Mouse (Mus musculus): ENCODE results near the gene Espn.
A peak's percentile ranks its signal among the peaks of the same experiment; 100 is the strongest.

Gene Espn

GRCm38 (mm10) chr4:152151966-152152544 lies at the start of gene Espn:
Gene Espn, minus strand, starts transcription at chr4:152152371.
- no peak for DNase-seq (ENCODE audit: extremely low read depth, insufficient read length, low spot score)

GRCm38 (mm10) chr4:152201492-152201891 lies 49.3 kb upstream of the Espn start:
- no peak for DNase-seq (ENCODE audit: extremely low read depth, insufficient read length, low spot score)

DNA sequence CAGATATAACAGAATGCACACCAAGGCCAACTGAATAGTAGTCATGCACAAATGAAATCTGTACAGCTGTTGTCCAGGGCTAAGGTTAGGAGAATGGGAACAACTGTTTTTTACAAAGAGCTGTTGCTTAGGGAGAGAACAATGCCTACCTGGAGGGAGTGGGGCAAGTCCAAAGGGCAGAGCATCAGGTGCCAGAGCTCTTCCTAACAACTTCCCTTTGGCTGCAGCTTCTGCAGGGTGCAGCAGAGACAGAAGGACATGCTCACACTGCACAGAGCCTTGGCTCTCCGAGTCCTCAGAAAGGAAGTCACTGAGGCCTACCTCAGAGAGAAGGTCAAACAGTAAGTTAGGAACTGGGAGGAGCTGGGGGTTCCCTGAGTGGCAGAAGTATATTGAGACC lies 47.4 kb upstream of the Espn start:
- no peak for DNase-seq (ENCODE audit: extremely low read depth, insufficient read length, low spot score)

DNA sequence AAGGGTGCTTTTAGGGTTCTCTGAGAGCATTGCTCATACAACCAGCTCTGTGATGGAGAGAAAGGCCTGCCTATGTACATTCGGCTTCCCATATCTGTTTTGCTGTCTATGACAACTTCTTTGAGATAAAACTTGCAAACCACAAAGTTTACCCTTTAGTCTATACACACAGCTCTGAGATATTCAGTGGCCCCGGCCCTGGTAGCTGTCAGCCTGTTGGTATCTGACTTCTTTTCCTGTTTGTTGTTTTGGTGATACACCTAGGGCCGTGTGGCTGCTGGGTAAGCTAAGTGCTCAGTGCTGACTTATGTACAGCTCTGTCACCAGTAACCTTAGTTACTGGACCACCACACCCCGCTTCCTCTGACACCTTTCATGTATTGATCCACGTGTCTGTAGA lies 45.4 kb upstream of the Espn start:
- no peak for DNase-seq (ENCODE audit: extremely low read depth, insufficient read length, low spot score)

- no peak for DNase-seq (ENCODE audit: extremely low read depth, insufficient read length, low spot score)
Measured at GRCm38 (mm10) chr4:152196276-152196675, 44.1 kb upstream of the Espn start.

- DNase-seq (ENCODE audit: extremely low read depth, insufficient read length, low spot score) = no peak
Measured at GRCm38 (mm10) chr4:152194476-152195175, 42.5 kb upstream of the Espn start.

- DNase-seq (ENCODE audit: extremely low read depth, insufficient read length, low spot score) = no peak
Measured at GRCm38 (mm10) chr4:152192569-152192968, 40.4 kb upstream of the Espn start.

DNA sequence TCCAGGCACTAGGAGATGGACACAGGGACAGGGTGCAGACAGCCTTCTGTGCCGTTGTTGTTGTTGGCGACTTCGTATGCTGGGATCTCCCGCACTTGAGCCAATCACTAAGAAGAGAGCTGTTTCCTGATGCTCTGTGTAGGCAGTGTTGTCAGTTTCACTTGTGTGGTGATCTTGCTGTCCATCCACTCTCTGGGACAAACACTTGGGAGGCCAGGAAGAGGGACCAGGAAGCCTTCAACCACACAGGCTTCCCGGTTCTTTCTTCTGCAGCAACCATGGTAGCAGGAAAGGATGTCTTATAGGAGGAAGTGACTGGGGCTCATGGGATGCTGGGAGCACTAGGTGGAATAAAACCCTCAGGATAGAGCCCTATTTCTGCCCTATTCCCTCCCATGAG lies 38.5 kb upstream of the Espn start:
- no peak for DNase-seq (ENCODE audit: extremely low read depth, insufficient read length, low spot score)

DNA sequence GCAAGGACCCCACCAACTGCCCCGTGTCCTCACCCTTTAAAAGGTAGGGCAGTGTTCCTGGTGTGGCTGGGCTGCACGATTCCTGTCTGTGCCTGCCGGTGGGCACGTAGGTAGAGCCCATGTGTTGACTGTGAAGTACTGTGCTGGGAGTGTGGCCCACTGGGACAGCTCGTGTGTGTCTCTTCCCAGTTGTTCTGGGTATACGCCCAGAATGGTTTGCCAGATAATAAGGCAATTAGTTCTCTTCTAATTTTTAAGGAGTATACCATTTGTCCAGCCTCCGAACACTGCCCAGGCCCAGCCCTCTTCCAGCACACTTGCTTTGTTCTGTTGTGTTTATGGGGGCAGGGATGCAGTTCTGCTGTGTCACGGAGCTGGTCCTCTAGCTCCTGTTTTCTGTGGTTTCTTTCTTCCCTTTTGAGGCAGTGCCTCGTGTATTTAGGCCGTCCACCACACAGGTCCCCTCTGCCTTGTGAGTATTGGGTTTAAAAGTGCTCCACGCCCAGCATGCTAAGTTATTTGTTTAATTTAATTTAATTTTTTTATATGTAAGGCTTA lies 38.0 kb upstream of the Espn start:
- no peak for DNase-seq (ENCODE audit: extremely low read depth, insufficient read length, low spot score)

GRCm38 (mm10) chr4:152189691-152190090 lies 37.5 kb upstream of the Espn start:
- DNase-seq (ENCODE audit: extremely low read depth, insufficient read length, low spot score) = no peak

DNA sequence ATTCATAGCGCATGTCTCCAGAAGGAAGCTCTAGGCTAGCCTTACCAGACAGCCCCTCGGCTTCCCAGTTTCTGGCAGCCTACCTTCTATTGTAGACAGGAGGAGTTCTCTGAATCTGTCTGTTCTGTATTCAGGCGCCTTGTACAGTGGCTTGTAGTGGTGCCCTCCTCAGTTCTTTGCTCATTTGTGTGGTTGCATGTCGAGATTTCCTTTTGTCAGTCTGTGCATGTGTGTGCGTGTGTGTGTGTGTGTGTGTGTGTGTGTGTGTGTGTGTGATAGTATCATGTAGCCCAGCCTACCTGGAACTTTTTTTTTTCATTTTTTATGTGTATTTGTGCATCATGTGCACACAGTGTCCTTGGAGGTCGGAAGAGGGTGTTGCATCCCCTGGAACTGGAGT lies 36.9 kb upstream of the Espn start:
- no peak for DNase-seq (ENCODE audit: extremely low read depth, insufficient read length, low spot score)

DNA sequence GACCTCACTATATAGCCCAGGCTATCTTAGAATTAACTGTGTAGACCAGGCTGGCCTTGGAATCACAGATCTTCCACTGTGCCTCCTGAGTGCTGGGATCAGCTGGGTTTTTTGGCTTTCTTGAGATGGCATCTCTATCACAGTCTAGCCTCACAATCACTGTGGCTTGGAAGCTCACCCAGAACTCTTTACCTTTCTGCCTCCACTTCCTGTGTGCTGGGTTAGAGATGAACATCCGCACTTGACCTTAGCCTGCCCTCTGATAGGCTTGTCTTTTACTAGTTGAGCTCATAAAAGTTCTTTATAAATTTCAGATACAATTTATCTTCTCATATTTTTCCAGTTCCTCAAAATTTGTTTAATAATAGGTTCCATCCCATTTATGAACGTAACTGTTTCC lies 36.5 kb upstream of the Espn start:
- DNase-seq (ENCODE audit: extremely low read depth, insufficient read length, low spot score) = no peak

DNA sequence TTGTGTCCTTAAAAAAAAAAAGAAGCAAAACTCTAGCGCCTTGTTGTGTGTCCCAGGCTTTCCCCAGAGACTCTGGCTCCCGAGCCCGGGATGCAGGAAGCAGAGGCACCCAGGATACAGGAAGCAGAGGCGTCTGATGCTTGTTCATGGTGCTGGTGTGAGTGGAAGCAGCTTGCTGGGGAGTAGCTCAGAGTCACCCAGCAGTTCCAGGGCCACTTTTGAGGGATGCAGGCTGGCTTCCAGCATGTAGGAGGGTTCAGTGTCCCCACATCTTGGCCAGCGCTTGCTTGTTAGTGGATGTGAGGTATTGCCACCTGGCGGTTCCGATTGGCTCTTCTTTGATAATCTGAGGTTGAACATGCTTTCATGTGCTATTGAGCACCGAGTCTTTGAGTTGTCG lies 35.0 kb upstream of the Espn start:
- DNase-seq (ENCODE audit: extremely low read depth, insufficient read length, low spot score) = no peak

- peak; percentile 65 for DNase-seq (ENCODE audit: extremely low read depth, insufficient read length, low spot score)
Measured at GRCm38 (mm10) chr4:152186205-152187082, 34.3 kb upstream of the Espn start.

DNA sequence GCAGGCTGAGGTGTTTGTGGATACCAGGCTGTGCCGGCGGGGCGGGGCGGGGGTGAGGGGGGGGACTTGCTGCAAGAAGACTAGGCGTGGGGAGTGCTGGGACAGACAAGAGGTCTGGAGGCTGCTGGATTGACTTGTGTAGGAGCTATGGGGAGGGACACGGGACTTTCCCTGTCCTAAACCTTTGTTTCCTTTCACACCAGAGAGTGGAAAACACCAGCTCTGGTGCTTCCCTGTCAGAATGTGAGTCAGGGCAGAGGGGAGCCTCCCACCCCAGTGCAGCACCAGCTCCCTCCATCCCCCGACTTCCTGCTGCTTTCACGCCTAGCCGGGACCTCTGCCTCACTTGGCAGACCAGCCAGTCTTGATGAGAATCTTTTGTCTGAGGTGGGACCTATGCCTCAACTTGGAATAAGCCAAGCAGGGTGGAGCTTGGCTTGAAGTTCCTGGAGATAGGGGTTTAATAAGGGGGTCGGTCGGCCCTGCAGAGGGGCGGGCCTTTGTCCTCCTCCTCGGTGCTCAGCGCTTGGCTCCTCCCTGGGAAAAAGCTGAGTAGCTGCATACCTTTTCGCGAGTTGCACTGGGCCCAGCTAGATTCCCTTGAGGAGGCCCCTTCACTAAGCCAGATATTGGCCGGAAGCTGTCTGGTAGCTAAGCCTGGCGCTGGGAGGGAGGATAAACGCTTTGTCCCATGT lies 33.5 kb upstream of the Espn start:
- DNase-seq (ENCODE audit: extremely low read depth, insufficient read length, low spot score) = peak; percentile 65

DNA sequence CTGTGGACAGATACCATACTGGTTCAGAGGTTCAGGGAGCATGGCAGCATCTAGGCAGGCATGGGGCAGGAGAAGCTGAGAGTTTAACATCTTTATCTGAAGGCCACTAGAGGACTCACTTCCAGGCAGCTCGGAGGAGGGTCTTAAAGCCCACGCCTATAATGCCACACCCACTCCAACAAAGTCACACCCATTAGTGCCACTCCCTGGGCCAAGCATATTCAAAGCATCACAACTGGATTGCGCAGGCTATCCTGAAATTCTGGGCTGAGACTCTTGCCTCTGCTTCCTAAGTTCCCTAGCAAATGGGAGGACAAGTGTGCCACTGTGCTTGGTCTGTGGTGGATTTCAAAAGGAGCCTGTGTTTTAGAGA lies 33.0 kb upstream of the Espn start:
- DNase-seq (ENCODE audit: extremely low read depth, insufficient read length, low spot score) = no peak

DNA sequence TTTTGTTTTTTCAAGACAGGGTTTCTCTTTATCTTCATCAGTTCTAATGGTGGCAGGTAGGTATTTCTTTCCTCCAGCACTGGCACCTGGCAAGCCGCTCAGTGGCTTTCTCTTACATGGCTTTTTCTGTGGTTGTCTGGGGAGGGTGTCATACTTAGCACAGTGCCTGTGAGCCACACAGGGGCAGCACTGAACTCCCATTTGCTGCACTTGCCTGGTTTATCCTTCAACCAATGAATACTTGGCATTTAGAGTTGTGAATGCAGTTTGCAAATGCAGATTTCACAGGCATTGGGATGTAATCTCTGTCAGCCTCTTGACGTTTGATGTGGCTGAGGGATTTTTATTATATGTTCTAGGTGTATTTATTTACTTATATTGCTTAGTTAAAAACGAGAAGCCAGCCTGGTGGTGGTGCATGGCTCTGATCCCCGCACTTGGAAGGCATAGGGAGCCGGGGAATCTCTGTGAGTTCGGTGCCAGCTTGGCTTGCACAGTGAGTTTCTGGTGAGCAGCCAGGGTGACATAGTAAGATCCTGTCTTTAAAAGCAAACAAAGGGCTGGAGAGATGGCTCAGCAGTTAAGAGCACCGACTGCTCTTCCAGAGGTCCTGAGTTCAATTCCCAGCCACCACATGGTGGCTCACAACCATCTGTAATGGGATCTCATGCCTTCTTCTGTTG lies 32.3 kb upstream of the Espn start:
- DNase-seq (ENCODE audit: extremely low read depth, insufficient read length, low spot score) = peak; percentile 41

DNA sequence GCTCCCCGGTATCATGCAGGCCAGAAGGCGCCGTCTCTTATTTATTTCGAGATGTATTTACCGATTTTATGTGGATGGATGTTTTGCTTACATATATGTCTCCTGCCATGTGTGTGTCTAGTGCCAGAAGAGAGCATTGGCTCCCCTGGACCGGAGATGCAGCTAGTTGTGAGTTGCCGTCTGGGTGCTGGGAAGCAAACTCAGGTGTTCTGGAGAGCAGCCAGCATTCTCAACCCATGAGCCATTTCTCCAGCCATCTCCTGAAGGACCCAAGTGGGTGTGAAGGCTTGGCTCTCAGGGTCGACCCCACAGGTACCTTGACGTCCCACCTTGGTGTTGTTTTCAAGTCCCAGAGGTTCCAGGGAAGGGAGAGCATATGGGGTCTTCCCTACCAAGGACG lies 30.0 kb upstream of the Espn start:
- DNase-seq (ENCODE audit: extremely low read depth, insufficient read length, low spot score) = no peak

- DNase-seq (ENCODE audit: extremely low read depth, insufficient read length, low spot score) = no peak
Measured at GRCm38 (mm10) chr4:152179946-152180660, 27.9 kb upstream of the Espn start.
